Mouse (Mus musculus): ENCODE measurements around the gene Vgll1.
A peak's percentile ranks its signal among the peaks of the same experiment; 100 is the strongest.

The Vgll1 gene

DNA sequence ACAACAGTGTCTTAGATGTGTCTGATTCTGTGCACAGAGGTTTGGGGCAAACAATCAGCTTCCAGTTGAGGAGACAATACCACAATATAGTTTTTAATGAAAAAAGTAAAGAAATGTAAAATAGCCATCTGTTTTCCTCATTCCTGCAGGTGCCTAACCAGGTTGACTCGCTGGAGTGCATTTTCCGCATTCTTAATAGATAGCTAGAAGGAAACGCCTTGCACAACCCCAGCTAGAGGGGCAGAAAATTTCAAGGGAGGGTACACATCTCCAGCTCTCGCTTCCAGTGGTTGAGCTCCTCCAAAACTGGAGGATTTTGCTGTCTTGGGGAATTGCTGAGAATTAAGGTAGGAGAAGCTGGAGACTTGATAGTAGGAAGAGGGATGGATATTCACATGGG is at the start of gene Vgll1:
TSS of gene Vgll1 (plus strand) at position 301 of the 400 bp plus-strand sequence.
- no peak for DNase-seq (ENCODE audit: low spot score)

DNA sequence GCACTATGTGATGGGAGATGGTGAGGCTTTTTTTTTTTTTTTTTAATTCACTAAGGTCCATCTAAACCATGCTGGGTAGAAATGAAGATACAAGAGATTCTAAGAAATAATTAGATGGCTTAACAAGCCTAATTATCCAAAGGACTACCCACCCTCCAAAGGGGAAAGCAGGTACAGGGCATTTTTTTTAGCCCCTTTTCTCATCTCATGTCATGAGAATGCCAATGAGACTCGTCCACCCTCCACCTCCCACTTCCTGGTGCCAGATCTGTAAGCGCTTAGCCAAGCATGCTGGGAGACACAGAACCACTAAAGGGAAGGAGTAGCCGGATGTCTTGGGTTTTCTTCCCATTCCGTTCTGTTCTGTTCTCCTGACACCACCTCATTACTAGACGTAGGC is 45.1 kb upstream of the Vgll1 start, which contains the start of gene Brs3:
TSS of gene Brs3 (plus strand) at position 301 of the 400 bp plus-strand sequence.
- DNase-seq (ENCODE audit: low spot score), result no peak

GRCm38 (mm10) chrX:57043869-57044268 is 44.0 kb upstream of the Vgll1 start:
- no peak for DNase-seq (ENCODE audit: low spot score)

DNA sequence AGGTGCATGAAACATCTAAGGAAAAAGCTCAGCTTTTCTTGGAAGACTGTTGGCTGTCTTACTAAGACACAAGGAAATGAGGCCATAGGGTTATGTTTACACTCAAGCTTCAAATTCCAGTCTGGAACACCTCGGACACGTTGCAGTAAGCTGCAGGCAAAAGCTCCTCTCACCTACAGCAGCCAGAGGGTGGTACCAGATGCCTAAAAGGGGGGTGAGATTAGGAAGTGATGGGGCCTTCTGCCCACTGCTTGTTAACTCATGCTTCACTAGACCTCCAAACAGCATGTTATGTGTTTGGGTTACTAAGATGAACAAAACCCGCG is 35.1 kb upstream of the Vgll1 start:
- DNase-seq (ENCODE audit: low spot score), result no peak

DNA sequence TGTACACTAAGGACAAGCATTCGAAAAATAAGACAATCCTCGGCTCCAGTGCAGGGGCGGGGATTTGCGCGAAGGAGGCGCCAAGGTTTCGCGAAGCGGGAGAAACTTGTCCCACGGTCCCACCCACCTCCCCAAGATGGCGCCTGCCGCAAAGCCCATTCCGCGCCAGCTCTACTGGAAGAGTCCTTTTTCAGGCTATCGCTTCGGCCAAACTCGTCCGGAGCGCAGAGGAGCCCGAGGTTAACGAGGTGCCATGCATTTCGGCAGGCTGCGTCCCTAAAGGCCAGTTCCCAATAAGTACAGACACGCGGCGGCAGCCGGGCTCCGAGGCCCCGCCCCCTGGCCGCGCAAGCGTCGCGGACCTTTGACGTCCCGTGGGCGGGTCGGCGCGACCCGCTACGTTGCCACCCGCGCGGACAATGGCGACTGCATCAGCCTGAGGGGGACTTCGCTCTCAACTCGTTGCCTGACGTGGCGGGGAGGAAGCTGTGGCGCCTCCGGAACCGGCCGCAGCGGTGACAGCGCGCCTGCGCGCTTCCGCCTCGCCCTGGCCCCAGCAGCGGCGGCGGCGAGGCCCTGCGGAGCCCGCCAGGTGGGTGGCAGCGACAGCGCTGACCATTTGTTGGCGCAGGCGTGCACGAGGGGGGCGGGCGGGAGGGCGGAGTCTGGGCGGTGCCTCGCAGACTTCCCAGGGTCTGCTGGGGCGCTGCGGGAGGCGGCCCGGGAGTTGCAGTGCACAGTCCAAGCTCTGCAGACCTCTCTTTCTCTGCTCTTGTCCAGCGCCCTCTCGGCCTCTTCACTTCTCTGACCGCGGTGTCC is 34.5 kb upstream of the Vgll1 start, which contains the start of gene Htatsf1:
TSS of gene Htatsf1 (plus strand) at position 410 of the 819 bp plus-strand sequence.
- DNase-seq (ENCODE audit: low spot score), result peak; percentile 74

DNA sequence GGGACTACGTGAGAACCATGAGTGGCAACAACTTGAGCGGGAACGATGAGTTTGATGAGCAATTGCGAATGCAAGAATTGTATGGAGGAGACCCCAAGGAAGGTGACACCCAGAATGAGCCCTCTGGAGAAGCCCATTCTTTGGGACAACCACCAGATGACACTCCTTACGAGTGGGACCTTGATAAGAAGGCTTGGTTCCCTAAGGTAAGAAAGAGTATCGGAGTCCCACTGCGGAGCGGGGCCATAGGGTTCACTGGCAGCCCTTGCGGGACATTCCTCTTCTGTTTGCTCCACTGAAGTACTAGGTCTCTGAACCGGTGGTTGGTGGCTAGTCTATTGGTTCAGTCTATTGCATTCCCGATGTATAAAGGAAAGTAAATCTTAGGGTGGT is 33.9 kb upstream of the Vgll1 start:
- DNase-seq (ENCODE audit: low spot score), result no peak

DNA sequence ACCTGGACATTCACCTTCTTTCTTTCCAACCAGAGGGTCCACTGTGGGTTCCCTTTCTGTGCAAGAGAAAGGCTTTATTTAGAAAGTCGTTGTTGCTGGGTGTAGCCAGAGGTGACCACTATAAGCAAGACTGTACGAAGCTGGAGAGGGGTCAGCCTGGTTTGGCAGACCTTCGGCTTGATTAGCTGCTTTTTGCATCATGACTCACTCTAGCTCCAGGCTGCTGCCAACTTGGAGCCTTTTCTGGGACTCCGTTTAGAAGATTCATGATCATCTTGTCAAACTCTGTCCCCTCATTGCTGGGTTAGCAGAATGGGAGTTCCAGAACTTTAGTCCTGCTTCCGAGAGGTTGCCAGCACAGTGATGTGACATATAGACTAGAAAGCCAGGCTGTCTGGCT is 6.4 kb upstream of the Vgll1 start:
- no peak for DNase-seq (ENCODE audit: low spot score)

GRCm38 (mm10) chrX:57103415-57103814 is 15.5 kb downstream of the Vgll1 start:
- no peak for DNase-seq (ENCODE audit: low spot score)

GRCm38 (mm10) chrX:57106956-57107355 is 19.1 kb downstream of the Vgll1 start:
- no peak for DNase-seq (ENCODE audit: low spot score)

- no peak for DNase-seq (ENCODE audit: low spot score)
These were observed 30.2 kb downstream of the Vgll1 start for GRCm38 (mm10) chrX:57118143-57118542.

GRCm38 (mm10) chrX:57120768-57121167 is 32.9 kb downstream of the Vgll1 start:
- peak; percentile 14 for DNase-seq (ENCODE audit: low spot score)

DNA sequence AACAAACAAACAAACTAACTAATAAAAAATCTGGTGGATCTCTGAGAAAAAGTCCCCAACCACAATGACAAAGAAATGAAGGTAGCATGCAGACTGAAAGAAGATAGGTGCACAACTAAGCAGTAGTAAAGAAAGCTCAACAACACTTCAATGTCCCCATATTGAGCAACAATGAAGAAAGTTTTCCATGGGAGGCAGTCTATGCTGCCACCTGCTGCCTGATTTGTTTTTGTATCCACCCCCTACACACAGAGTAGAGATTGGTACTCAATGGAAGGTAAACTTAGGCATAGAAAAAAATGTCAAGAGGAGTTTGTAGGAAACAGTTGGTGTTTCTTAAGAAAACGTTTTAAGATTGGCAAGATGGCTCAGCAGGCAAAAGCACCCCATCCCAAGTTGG is 42.7 kb downstream of the Vgll1 start:
- no peak for DNase-seq (ENCODE audit: low spot score)

- no peak for DNase-seq (ENCODE audit: low spot score)
These were observed 49.7 kb downstream of the Vgll1 start for GRCm38 (mm10) chrX:57137627-57138026.

- no peak for DNase-seq (ENCODE audit: low spot score)
These were observed 65.6 kb downstream of the Vgll1 start for GRCm38 (mm10) chrX:57153520-57153919.

All from embryo, embryonic 10 days (tissue).